Mouse (Mus musculus): ENCODE measurements around the gene Olfr59.

DNA sequence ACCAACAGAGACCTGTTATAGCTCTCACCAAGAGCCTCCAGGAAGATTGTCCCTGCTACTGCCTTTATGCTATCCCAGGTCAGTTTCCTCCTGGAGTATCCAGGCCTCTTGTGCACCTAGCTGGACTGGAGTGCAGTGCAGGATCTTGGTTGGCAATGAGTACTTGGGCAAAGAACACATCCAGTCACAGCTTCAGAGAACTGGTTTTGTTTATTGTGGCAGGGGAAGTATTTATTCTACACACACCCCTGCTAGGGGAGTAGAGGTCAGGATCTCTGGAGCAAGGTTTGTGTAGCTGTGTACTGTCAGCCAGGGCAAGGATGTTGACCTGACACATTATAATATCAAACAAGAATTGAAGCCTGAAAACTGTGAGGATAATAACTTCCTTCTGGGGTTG lies 45.2 kb downstream of the Olfr59 start:
- no peak for TF ChIP-seq POLR2A (IDR thresholded peaks at IDR 0.05; ENCODE audit: borderline replicate concordance, extremely low read depth, insufficient read depth, insufficient read length, poor library complexity, severe bottlenecking)
- TF ChIP-seq CTCF (IDR thresholded peaks at IDR 0.05; ENCODE audit: borderline replicate concordance, extremely low read depth, insufficient read depth, insufficient read length): no peak
